Mouse (Mus musculus): ENCODE data around the gene Adam12.

Adam12 gene

DNA sequence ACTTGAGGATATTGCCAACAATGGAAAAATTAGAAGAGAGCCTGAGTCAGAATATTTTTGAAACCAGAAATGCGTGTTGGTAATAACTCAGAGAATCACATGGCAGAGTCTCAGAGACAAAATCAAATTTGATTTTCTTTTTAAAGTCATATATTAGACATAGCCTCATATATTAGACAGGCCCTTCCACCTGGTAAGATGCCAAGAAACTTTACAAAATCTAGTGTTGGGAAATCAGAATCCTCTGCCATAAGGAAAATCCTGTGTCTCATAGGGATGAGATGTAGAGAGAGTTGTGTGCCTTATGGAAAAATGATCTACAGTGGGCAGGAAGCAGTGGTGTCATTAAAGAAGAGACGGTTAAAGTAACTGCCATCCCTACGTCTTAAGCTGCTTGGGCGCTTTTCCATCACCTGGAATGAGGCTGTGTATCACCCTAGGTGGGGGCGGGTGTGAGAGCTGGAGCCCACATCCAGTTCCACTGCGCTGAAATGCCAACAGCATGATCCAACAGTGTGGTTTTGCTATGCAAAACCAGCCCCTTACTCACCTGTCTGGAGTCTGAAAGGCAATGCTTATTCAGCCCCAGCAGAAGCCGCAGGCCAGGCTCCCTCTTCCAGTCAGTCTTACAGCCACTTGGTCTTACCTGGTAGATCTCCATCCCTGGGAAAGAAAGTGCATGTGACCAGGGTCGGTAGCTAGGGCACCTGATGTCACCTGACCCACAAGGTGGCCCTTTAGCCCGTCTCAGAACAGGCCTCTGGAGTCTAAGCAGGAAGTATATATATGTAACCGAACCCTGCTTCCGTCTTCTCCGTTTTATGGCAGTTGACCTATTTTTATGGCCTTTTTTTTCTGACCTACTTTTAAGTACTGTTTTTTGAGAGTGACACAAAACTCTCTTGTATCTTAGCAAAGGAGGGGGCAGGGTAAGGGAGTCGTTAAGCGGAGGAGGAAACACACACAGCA lies at the start of gene Adam12:
Adam12 (minus strand) TSS at position 769 of the 969 bp plus-strand sequence.
- no peak for DNase-seq (ENCODE audit: low read depth in 2 of 2, low spot score in 2 of 2)

DNA sequence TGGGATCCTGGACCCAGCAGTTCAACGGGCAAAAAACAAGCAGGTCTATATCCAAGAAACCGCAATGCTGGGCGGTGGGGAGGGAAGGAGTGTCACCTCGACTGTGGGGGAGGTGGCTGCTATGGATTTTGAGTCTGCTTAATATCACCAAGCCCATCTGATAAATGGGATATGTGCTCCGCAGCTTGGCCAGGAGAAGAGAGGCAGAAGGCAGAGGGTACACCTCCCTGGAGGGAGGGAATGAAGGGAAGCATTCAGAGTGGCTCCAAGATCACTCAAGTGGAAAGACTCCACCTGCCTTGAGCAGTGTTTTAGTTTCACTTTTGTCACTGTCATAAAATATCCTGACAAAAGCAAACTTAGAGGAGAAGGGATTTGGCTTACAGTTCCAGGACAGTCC lies 41.0 kb upstream of the Adam12 start:
- DNase-seq (ENCODE audit: low read depth in 2 of 2, low spot score in 2 of 2), result no peak

DNA sequence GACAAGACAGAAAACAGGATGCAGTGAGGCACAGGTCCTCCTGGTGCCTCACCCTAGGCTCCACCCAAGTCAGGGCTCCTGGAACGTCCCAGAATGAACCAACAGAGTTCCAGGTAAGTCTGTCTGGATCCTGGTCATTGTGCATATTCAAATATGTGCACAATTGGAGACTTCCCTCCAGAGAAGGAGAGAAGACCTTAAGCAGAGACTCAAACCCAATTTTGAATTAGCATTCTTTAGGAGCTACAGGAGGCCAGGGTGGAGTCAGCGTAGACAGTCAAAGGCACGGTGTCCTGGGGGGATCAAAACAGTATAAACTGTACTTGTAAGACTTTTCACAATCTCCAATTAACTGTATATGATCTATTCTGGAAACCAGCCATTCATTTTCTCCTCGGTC lies 40.5 kb upstream of the Adam12 start:
- DNase-seq (ENCODE audit: low read depth in 2 of 2, low spot score in 2 of 2), result no peak

DNA sequence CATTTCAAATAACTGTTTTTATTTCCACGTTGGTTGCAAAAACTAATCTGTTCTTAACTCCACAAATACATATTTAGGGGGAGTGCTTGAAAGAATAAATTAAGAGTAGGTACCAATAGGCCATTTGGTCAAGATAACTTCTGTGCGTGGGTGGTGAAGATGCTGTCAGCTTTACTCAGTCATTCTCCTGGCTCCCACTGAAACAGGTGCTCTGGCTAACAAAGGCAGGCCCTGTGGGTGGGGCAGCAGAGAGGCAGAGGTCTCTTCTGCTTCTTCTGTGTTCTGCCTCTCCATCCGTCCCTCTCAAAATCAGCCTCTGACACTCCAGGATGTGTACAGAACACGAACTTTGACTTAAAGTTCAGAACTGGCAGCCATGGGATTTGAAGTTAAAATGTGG lies 33.8 kb upstream of the Adam12 start:
- no peak for DNase-seq (ENCODE audit: low read depth in 2 of 2, low spot score in 2 of 2)

DNA sequence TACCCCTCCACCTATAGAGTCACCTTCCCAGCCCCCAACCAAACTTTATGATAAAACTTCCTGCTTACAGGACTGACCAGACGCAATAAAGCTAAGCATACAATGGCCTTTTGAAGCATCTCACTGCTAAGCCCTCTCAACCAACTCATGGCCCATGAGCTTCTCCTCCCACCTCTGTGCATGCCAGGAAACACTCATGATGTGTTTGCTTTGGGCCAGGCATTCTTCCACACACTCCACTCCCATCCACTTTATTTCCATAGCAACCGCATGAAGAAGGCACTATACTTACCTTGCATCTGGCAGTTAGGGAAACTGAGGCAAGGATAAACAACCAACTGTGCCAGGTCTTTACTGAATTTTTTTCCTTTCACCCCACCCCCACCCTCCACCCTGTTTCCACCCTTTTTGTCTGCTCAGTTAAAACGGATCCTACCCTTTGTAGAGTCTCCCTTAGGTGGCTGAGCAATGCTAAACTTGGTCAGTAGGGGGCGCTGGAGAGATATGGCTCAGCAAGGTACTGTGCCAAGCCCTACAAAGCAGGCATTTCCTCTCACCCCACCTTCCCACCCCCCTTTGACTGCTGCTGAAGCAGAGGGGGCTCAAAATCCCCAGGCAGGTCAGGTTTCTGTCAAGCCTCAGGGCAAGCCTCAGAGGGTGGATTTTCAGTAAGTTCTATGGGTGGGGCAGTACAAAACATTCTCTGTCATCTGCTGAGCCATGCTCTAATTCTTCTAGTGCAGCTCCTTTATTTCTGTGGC lies 31.4 kb upstream of the Adam12 start:
- DNase-seq (ENCODE audit: low read depth in 2 of 2, low spot score in 2 of 2), result no peak

DNA sequence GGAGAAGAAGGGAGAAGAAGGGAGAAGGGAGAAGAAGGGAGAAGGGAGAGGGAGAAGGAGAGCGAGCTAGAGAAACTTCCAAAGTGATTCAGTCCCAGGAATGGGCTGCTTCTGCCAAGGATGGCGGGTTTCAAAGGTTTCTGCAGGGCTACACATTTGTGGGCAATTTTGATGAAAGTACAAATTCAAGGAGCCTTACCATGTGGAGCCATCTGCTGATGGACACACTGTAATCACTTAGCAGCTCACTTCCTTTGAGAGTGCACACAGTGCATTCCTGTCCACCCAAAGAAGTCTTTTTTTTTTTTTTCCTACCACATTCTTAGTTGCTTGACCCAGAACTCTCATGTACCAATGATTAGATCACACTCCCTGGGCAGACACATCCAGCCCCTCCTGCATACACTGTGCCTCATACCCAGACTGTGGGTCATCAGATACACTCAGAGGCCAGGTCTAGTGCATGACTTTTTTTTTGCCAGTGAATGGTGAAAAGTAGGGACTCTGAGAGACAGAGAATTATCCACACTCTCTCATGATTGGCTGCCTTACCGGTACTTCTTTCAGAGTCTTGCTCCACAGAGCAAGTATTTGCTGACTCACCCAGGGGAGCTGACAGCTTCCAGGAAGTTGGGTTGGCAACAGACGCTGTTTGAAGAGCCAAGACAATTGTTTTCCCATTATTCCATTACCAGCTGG lies 29.2 kb upstream of the Adam12 start:
- DNase-seq (ENCODE audit: low read depth in 2 of 2, low spot score in 2 of 2), result no peak

DNA sequence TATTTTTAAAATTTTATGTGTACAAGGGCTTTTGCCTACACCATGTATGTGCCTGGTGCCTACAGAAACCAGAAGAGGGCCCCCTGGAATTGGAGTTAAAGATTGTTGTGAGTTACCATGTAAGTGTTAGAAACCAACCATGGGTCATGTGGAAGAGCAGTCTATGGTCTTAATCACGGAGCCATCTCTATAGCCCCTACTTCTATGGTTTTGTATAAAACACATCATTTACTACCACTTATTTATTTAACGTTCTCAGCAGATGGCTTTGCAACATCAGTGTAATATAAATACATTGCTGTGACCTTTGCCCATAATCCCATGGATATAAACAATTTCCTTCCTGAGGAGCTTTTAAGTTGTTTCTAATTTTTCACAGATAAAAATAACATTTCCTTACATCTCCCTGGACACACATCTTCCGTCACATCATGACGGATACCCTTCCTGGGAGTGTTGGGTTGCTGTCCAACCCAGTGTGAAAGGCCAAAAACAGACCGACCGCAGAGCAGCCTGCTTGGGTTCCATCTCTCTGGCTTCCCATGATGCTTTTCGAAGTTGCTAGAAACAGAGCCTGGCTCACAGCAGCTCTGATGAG lies 18.4 kb upstream of the Adam12 start:
- DNase-seq (ENCODE audit: low read depth in 2 of 2, low spot score in 2 of 2), result no peak

DNA sequence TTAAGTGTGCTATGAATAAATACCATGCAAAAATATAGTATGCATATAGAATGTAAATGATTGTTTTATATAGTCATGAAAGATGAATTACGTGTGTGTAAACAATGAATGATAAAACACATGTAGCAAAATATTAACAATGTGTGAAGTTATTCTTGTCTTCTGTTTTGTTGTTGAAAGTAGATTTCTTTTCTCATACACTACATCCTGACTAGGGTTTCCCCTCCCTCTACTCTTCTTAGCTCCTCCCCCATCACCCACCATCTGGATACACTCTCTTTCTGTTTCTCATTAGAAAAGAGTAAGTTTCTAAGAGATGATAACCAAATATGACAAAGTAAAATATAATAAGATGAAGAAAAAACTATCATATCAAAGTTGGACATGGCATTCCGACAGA lies 16.1 kb upstream of the Adam12 start:
- no peak for DNase-seq (ENCODE audit: low read depth in 2 of 2, low spot score in 2 of 2)

DNA sequence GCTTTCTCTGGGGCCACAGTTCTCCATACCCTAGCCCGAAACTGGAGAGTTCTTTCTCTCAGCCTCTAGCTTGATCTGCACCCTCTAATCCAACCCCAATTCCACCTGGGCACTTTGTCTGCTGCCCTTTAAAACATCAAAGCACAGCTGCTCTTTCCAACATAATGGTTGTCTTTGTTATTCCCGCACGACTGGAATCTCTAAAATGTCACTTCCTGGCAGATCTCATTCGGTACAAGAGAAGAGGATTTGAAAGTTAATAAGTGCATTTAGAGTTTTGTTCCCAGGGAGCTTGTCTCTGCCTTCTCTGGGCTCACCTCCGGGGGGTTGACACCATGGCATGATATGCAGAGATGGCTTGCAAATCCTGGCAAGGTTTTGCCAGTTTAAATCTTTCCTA lies 14.7 kb upstream of the Adam12 start:
- DNase-seq (ENCODE audit: low read depth in 2 of 2, low spot score in 2 of 2), result no peak

DNA sequence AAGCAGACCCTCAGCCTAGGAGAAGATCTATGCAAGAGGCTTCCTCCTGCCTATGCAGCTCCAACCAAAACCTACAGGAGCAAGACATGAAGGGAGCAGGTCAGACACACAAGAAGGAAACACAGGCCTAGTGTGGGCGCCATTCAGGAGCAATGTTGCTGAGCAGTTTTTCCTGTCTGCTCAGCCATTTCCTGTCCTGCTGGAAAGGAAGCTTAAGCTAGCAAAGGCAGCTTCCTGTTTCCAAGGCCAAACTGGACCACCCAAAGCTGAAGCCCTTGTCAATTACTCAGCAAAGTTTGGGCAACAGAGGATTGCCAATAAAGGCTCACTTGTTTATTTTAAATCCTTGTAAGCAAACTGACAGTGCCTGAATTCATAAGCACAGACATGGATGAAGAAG lies 10.8 kb upstream of the Adam12 start:
- no peak for DNase-seq (ENCODE audit: low read depth in 2 of 2, low spot score in 2 of 2)

DNA sequence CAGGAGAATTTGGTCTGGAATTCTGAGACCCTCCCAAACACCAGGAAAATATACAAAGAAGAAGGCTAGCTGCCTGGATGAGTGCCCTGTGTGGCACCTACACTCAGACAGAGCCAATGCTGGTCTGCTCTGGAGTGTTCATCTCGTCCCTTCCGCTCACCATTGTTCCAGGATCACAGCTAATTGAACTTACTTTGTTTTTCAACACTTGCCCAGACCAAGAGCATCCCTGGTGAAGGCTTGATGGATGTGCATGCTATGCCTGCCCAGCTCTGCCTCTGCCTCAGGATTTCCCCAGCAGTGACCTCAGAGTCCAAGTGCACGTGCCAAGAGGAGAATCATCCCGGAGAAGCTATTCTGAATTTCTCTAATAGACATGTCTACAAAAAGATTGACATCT lies 9.3 kb upstream of the Adam12 start:
- no peak for DNase-seq (ENCODE audit: low read depth in 2 of 2, low spot score in 2 of 2)

DNA sequence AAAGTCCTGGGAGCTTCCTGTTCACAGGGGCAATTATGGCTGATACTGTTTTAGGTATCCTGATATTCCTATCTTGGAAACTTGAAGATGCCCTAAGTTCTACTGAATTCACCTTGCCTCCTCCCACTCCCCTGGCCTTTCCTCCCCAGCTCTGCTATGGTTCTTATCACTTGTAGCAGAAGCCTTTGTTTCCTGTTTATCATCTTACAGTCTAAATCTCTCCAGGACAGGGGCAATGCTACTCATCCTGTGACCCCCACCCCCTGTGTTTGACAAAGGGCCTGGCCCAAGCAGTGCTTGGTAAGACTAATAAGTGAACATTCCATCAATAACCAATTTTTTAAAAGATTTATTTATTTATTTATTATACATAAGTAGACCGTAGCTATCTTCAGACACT lies 8.6 kb upstream of the Adam12 start:
- no peak for DNase-seq (ENCODE audit: low read depth in 2 of 2, low spot score in 2 of 2)

DNA sequence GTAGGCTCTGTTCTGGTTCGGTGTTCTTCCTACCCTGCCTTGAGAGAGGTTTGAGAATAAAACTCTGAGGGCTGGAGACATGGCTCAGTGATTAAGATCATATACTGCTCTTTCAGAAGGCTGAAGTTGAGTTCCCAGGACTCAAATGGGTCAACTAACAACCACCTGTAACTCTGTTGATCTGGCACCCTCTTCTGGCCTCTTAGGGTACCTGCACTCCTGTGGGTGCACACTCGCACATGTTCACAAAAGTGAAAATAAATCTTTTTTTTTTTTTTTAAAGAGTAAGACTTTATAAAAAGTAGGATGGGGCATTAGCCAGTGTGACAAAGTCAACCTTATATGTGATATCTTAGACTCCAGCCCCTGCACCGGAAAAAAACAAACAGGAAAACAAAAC lies 6.9 kb upstream of the Adam12 start:
- DNase-seq (ENCODE audit: low read depth in 2 of 2, low spot score in 2 of 2), result no peak

DNA sequence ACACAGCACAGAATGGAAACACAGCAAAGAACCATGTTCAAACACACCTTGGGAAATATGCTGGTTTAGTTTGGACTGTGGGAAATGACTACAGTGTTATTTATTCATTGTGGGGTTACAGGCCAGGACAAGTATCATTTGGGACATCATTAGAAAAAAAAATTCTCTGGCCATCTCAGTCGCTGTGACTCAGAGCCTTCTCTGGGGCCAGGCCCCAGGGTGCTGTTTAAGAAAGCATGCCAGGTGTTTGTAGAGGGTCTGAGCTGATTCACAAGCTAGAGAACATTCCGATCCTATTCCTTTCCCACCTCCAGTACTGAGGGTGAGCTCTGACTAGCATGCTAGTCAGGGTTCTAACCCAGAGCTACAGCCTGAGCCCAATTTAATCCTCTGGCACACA lies 5.4 kb upstream of the Adam12 start:
- no peak for DNase-seq (ENCODE audit: low read depth in 2 of 2, low spot score in 2 of 2)

DNA sequence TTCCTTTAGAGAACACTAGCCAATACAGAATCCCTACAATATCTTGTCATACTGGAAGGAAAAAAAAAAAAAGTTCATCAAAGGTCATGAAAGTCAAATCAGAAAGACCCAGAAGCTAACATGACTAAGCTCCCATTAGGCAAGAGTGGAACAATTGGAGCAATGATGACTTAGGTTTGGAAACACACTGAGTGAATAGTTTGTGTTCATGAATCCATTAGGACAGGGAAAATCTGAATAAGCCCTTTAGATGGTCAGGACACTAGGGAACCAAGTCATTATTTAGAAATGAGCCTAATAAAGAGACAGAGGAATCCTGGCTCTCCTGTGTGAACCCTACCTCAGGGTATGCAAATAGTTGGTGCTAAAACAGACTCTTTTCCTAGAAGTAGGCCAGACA lies 4.8 kb upstream of the Adam12 start:
- DNase-seq (ENCODE audit: low read depth in 2 of 2, low spot score in 2 of 2), result no peak

DNA sequence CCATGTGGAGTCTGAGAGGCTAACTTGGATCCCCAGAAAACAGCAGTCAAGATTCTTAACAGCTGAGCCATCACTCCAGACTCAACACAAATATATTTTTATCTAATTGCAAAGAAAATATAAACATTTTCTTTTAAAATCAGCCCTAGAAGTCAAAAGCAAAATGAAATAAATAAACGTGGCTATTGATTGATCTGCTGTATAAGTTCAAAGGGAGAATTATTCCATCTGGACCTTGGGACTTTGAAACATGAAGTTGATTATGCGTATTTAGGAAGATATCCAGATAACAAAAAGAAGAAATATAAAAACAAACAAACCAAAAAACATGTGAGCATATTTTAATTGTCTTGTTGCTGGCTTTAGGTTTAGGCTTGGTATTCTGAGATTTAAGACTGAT lies 3.6 kb upstream of the Adam12 start:
- DNase-seq (ENCODE audit: low read depth in 2 of 2, low spot score in 2 of 2), result no peak

DNA sequence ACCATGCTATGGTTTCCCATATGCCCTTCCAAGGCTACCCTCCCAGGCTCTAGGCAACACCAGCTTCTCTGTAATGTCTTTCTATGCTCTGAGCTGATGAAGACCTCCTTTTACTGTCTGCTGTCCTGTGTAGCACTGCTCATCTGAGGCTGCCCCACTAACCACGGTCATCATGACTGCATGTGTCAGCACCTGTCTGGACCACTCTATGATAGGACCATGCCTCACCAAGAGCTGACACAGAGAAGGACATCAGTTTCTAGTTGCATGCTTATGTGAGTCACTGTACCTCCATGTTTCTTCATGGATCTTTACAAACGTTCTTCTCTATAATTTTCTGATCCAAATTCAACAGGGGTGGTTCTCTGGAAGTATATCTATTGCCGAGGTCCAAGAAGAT lies 1.2 kb downstream of the Adam12 start:
- DNase-seq (ENCODE audit: low read depth in 2 of 2, low spot score in 2 of 2), result no peak

DNA sequence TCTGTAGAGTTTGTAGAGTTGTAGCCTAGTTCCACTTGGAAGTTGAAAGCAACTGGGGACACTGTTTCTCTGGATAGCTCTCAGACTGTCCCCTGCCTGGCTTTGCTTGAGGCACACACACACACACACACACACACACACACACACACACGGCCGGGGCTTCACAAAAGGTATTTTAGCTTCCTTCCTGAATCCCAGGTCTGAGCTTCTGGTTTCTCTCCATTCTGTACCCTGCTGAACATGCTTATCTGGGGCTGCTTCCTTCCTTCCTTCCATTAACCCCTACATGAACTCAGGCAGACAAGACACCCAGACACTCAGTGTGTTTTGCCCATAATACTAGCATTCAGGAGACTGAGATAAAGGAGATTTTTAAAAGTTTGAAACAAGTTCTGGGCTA lies 2.0 kb downstream of the Adam12 start:
- no peak for DNase-seq (ENCODE audit: low read depth in 2 of 2, low spot score in 2 of 2)

DNA sequence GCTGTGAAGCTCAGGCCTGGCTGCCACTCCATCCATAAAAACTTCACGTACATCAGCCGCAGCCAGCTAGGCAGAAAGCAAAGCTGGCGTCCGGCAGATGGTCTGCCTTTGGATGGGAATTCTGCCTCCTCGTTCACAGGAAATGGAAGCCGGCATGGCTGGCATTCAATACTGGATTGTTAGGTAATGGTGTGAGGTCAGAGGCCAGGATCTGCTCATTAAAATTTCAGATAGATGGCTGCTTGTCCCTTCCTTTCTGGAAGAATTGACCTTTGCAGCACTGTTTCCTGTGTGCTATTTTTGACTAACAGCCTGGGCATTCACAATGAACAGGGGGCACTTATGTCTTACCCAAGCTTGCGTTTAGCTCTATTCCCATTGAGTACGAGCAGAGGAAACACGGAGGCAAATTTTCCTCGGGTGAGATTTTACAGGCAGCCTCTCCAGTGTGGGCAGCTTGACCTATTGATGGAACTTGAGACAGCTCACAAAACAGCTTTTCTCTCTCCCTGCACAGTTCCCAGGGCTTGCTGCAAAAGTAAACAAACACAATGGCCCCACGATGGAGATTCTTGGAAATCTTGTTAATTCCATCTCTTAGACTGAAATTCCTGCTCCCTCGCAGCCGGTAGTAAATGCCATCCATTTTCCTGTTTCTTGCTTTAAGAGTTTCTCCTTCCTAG lies 4.0 kb downstream of the Adam12 start:
- no peak for DNase-seq (ENCODE audit: low read depth in 2 of 2, low spot score in 2 of 2)

DNA sequence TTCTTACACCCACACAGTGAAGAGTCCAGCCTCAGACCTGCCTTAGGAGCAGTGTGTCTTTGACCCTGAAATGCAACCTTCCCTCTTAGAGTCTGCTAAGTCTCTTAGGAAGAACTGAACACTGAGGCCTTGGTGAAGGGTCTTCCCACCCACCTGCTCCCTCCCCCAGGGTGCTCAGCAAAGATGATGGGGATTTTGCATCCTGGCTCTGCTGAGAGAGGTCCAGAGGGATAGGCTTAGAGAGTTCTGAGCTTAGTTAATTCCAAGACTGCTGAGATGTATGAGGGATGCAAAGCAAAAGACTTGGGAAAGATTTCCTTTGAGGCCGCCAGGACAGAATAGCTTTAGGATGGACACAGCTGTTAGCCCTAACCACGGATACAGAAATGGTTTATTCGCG lies 4.8 kb downstream of the Adam12 start:
- DNase-seq (ENCODE audit: low read depth in 2 of 2, low spot score in 2 of 2), result no peak

DNA sequence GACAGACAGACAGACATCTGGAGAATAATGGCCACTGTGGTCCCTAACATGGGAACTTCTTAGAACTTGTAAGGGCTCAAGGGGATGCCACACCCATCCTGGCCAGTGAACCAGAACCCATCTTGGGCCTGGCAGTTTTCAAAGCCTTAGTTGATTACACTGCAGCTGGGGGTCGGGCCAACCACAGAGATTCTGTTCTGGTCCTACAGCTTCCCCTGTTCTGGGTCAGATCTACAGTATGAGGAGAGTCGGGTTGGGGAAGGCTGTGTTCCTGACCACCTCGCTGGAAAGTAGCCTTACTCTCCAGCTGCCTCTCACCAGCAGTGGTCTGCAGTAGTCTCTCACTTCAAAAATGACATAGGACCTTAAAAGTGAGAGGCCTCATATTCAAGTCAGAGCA lies 5.7 kb downstream of the Adam12 start:
- no peak for DNase-seq (ENCODE audit: low read depth in 2 of 2, low spot score in 2 of 2)
